8 mouse cellular contexts compared by ENCODE assay signal in the genomic region with DNA sequence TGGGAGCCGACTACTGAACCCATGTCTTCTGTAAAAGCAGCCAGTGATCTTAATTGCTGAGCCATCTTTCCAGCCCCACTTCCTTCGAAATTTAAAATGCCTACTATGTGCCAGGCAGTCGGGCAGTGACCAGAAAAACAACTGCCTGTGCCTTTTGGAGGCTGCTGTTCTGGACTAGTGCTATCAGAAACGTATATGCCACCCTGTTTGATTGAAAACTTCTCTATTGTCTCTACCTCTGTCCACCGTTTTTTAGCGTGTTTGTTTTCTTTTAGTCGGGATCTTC. TPM values are rescaled to one million over a fixed set of nuclear protein-coding genes. Genes with fewer than 3 reads are reported as not detected.
DNase-seq lines count a peak whose midpoint lies in the region; ATAC-seq lines count a peak whose summit lies in the region.

No protein-coding gene starts in this region.

- H3K4me3 ChIP-seq in kidney, embryonic 15.5 days (replicated peaks): peak overlapping the region; percentile 91
- H3K4me3 ChIP-seq in brown adipose tissue, adult 24 weeks (ENCODE audit: insufficient read depth, low read depth, low read length): peak overlapping the region; percentile 81
- peak overlapping the region; percentile 75 for H3K4me3 ChIP-seq in hindbrain, embryonic 13.5 days
- peak overlapping the region; percentile 99 for H3K4me3 ChIP-seq in midbrain, embryonic 13.5 days (replicated peaks)

- WGBS in kidney, embryonic 15.5 days: 31% methylated on average over 7 of the region's 7 CpGs
- 51% methylated on average over 7 of the region's 7 CpGs for WGBS in hindbrain, embryonic 13.5 days
- 54% methylated on average over 7 of the region's 7 CpGs for WGBS in midbrain, embryonic 13.5 days

- peak overlapping the region; percentile 69 for H3K4me2 ChIP-seq in kidney, embryonic 15.5 days
- peak overlapping the region; percentile 66 for H3K4me2 ChIP-seq in hindbrain, embryonic 13.5 days
- peak overlapping the region; percentile 65 for H3K4me2 ChIP-seq in midbrain, embryonic 13.5 days (replicated peaks)

- H3K9ac ChIP-seq in kidney, embryonic 15.5 days: peak overlapping the region; percentile 98
- peak overlapping the region; percentile 99 for H3K9ac ChIP-seq in hindbrain, embryonic 13.5 days
- peak overlapping the region; percentile 64 for H3K9ac ChIP-seq in midbrain, embryonic 13.5 days (replicated peaks)

- H3K4me1 ChIP-seq in kidney, embryonic 15.5 days: peaks cover 34% of the 10 kb centered on the region
- H3K4me1 ChIP-seq in brown adipose tissue, adult 24 weeks (ENCODE audit: control insufficient read depth, insufficient read depth, insufficient read length, low read length): peaks cover 6% of the 10 kb centered on the region; the same call in 1 of the 2 replicates
- peaks cover 45% of the 10 kb centered on the region for H3K4me1 ChIP-seq in hindbrain, embryonic 13.5 days (replicated peaks)
- H3K4me1 ChIP-seq in midbrain, embryonic 13.5 days (replicated peaks): peaks cover 45% of the 10 kb centered on the region

- H3K27ac ChIP-seq in kidney, embryonic 15.5 days: peak overlapping the region; percentile 93
- H3K27ac ChIP-seq in brown adipose tissue, adult 24 weeks (replicated peaks; ENCODE audit: low read depth, low read length): 0 out of 2 replicates have a peak overlapping the region, but pooled peaks have one; percentile 93
- peak overlapping the region; percentile 93 for H3K27ac ChIP-seq in hindbrain, embryonic 13.5 days
- peak overlapping the region; percentile 91; the same call in 1 of the 2 replicates for H3K27ac ChIP-seq in midbrain, embryonic 13.5 days

- no peaks in the 10 kb centered on the region for H3K9me3 ChIP-seq in kidney, embryonic 15.5 days (replicated peaks)
- H3K9me3 ChIP-seq in hindbrain, embryonic 13.5 days: no peaks in the 10 kb centered on the region
- H3K9me3 ChIP-seq in midbrain, embryonic 13.5 days: no peaks in the 10 kb centered on the region

- ATAC-seq in kidney, embryonic 15.5 days (replicated peaks; ENCODE audit: low FRiP score): no peak
- no peak for ATAC-seq in hindbrain, embryonic 13.5 days (ENCODE audit: low FRiP score)
- no peak for ATAC-seq in midbrain, embryonic 13.5 days
- no peak for ATAC-seq in erythroid progenitor cell, adult 5-6 weeks (replicated peaks; ENCODE audit: low FRiP score, poor library complexity, severe bottlenecking)

- H3K36me3 ChIP-seq in kidney, embryonic 15.5 days: peaks cover 60% of the 10 kb centered on the region
- peaks cover 46% of the 10 kb centered on the region for H3K36me3 ChIP-seq in hindbrain, embryonic 13.5 days
- H3K36me3 ChIP-seq in midbrain, embryonic 13.5 days: peaks cover 42% of the 10 kb centered on the region

- DNase-seq in kidney, postnatal 36 days: no peak
- DNase-seq in right cerebral cortex, adult 18-20 months: no peak
- DNase-seq in right cerebral cortex, postnatal 25 days: no peak

- no peaks in the 10 kb centered on the region for H3K27me3 ChIP-seq in kidney, embryonic 15.5 days
- H3K27me3 ChIP-seq in hindbrain, embryonic 13.5 days: no peaks in the 10 kb centered on the region
- H3K27me3 ChIP-seq in midbrain, embryonic 13.5 days: no peaks in the 10 kb centered on the region

RNA-seq across cellular contexts. Expression of a gene that starts 0.5 kb away (rescaled TPM):
- polyA plus RNA-seq in kidney, embryonic 15.5 days (2015; fragmentation: Nextera tagmentation; extraction: Ambion mirVana): 257 and 267 TPM in 2 replicates
- polyA plus RNA-seq in brown adipose tissue, adult 24 weeks (2012; ENCODE audit: insufficient read depth, insufficient read length, missing spikeins): 29.5 and 50.5 TPM in 2 replicates
- 121 and 127 TPM in 2 replicates for polyA plus RNA-seq in hindbrain, embryonic 13.5 days (2015; fragmentation: Nextera tagmentation; extraction: Ambion mirVana)
- 152 and 163 TPM in 2 replicates for polyA plus RNA-seq in midbrain, embryonic 13.5 days (2015; fragmentation: Nextera tagmentation; extraction: Ambion mirVana)
- 51.2 and 69.2 TPM in 2 replicates for total RNA-seq in erythroid progenitor cell, adult 5-6 weeks (2015; ENCODE audit: low replicate concordance)
- total RNA-seq in erythroid progenitor cell, adult 5-6 weeks (2017; ENCODE audit: low replicate concordance): 45.0 and 55.6 TPM in 2 replicates

RNA-seq across cellular contexts. Expression of a gene that starts 0.7 kb away (rescaled TPM):
- polyA plus RNA-seq in kidney, embryonic 15.5 days (2015; fragmentation: Nextera tagmentation; extraction: Ambion mirVana): 17.2 and 18.2 TPM in 2 replicates
- 8.4 and 12.7 TPM in 2 replicates for polyA plus RNA-seq in brown adipose tissue, adult 24 weeks (2012; ENCODE audit: insufficient read depth, insufficient read length, missing spikeins)
- polyA plus RNA-seq in hindbrain, embryonic 13.5 days (2015; fragmentation: Nextera tagmentation; extraction: Ambion mirVana): 22.3 and 24.9 TPM in 2 replicates
- 20.0 and 23.2 TPM in 2 replicates for polyA plus RNA-seq in midbrain, embryonic 13.5 days (2015; fragmentation: Nextera tagmentation; extraction: Ambion mirVana)
- total RNA-seq in erythroid progenitor cell, adult 5-6 weeks (2015; ENCODE audit: low replicate concordance): 12.6 and 23.4 TPM in 2 replicates
- total RNA-seq in erythroid progenitor cell, adult 5-6 weeks (2017; ENCODE audit: low replicate concordance): 7.1 and 17.3 TPM in 2 replicates

RNA-seq across cellular contexts. Expression of a gene that starts 50.0 kb away (rescaled TPM):
- polyA plus RNA-seq in kidney, embryonic 15.5 days (2015; fragmentation: Nextera tagmentation; extraction: Ambion mirVana): 64.5 and 69.5 TPM in 2 replicates
- polyA plus RNA-seq in brown adipose tissue, adult 24 weeks (2012; ENCODE audit: insufficient read depth, insufficient read length, missing spikeins): 145 and 147 TPM in 2 replicates
- polyA plus RNA-seq in hindbrain, embryonic 13.5 days (2015; fragmentation: Nextera tagmentation; extraction: Ambion mirVana): 41.5 and 42.6 TPM in 2 replicates
- polyA plus RNA-seq in midbrain, embryonic 13.5 days (2015; fragmentation: Nextera tagmentation; extraction: Ambion mirVana): 44.5 and 45.1 TPM in 2 replicates
- 30.6 and 42.9 TPM in 2 replicates for total RNA-seq in erythroid progenitor cell, adult 5-6 weeks (2015; ENCODE audit: low replicate concordance)
- total RNA-seq in erythroid progenitor cell, adult 5-6 weeks (2017; ENCODE audit: low replicate concordance): 28.4 and 36.9 TPM in 2 replicates
